ENCODE assay signal across 8 mouse cellular contexts in genomic region chr2:5894843-5895570, GRCm38 (mm10). TPM values are rescaled to one million over a fixed set of nuclear protein-coding genes. Genes with fewer than 3 reads are reported as not detected.
A peak's percentile ranks its signal among the peaks of the same experiment; 100 is the strongest.
DNase-seq lines count a peak whose midpoint lies in the region; ATAC-seq and TF ChIP-seq lines count a peak whose summit lies in the region.

Sec61a2 (minus strand) TSS chr2:5895432.

- TF ChIP-seq CTCF in lung, postnatal 0 days (IDR thresholded peaks at IDR 0.05): peak; percentile 50

- peak within 1 kb of the TSS; percentile 95 for H3K27ac ChIP-seq in hindbrain, embryonic 10.5 days
- H3K27ac ChIP-seq in lung, postnatal 0 days (ENCODE audit: low read length): peak within 1 kb of the TSS; percentile 92

- H3K4me3 ChIP-seq in hindbrain, embryonic 10.5 days: peak within 1 kb of the TSS; percentile 92
- peak within 1 kb of the TSS; percentile 72 for H3K4me3 ChIP-seq in lung, postnatal 0 days (ENCODE audit: low read depth, low read length)

- under 1% methylated on average over 62 of the region's 62 CpGs for WGBS in hindbrain, embryonic 10.5 days
- under 1% methylated on average over 62 of the region's 62 CpGs for WGBS in lung, postnatal 0 days

- H3K4me1 ChIP-seq in hindbrain, embryonic 10.5 days (replicated peaks): peaks cover 9% of the 10 kb centered on the region; the same call in 1 of the 2 replicates
- no peaks in the 10 kb centered on the region for H3K4me1 ChIP-seq in lung, postnatal 0 days (ENCODE audit: insufficient read depth, low read depth, low read length)

- peak; percentile 94 for ATAC-seq in frontal cortex, adult (ENCODE audit: low TSS enrichment)
- peak; percentile 99 for ATAC-seq in lung, postnatal 0 days

- no peaks in the 10 kb centered on the region for H3K27me3 ChIP-seq in hindbrain, embryonic 10.5 days (ENCODE audit: insufficient read depth, poor library complexity, severe bottlenecking)
- H3K27me3 ChIP-seq in lung, postnatal 0 days (replicated peaks; ENCODE audit: insufficient read depth, low read length): no peaks in the 10 kb centered on the region

- H3K4me2 ChIP-seq in lung, postnatal 0 days (replicated peaks; ENCODE audit: low read depth, low read length): peak within 1 kb of the TSS; percentile 85

- H3K36me3 ChIP-seq in hindbrain, embryonic 10.5 days: peaks cover 35% of the 10 kb centered on the region
- H3K36me3 ChIP-seq in lung, postnatal 0 days (ENCODE audit: insufficient read depth, low read length): no peaks in the 10 kb centered on the region

- no peaks in the 10 kb centered on the region for H3K9me3 ChIP-seq in hindbrain, embryonic 10.5 days
- no peaks in the 10 kb centered on the region for H3K9me3 ChIP-seq in lung, postnatal 0 days (ENCODE audit: low read length)

- no peak for TF ChIP-seq EP300 in lung, postnatal 0 days (IDR thresholded peaks at IDR 0.05)

- H3K9ac ChIP-seq in lung, postnatal 0 days (replicated peaks; ENCODE audit: low read depth): peak within 1 kb of the TSS; percentile 81

- DNase-seq in MN1 (ENCODE audit: low spot score): peak; percentile 94
- peak; percentile 99 for DNase-seq in cerebellum, adult 9-10 months
- peak; percentile 100 for DNase-seq in hindbrain, embryonic 10.5 days (ENCODE audit: low spot score)
- peak; percentile 98 for DNase-seq in layer of hippocampus, adult 9-11 months
- peak; percentile 98 for DNase-seq in lung, postnatal 0 days (ENCODE audit: low spot score)
- DNase-seq in ovary, postnatal 14 days (ENCODE audit: low spot score): peak; percentile 100
- DNase-seq in thymus, postnatal 14 days: peak; percentile 93

RNA-seq across cellular contexts. Expression of gene Sec61a2, which starts in this region (rescaled TPM):
- polyA plus RNA-seq in hindbrain, embryonic 10.5 days (2016; fragmentation: Nextera tagmentation; extraction: Ambion mirVana): 76.8 and 87.2 TPM in 2 replicates
- 19.2 and 21.3 TPM in 2 replicates for polyA plus RNA-seq in lung, postnatal 0 days (2015; fragmentation: Nextera tagmentation; extraction: Ambion mirVana)

Comparison
In these comparisons a context has a peak if more than half of its experiments do, and no peak if none do; other contexts are left out.
1. Peak in every context shown above with its lines: DNase-seq, ATAC-seq, H3K4me3 ChIP-seq and H3K27ac ChIP-seq.